Mouse (Mus musculus): ENCODE results near the gene Cotl1. TPM values are rescaled to one million over a fixed set of nuclear protein-coding genes. Genes with fewer than 3 reads are reported as not detected.
A peak's percentile ranks its signal among the peaks of the same experiment; 100 is the strongest.
"Not testable (repeated sequence)": the region's sequence is repeated elsewhere in the genome, so short reads cannot be mapped to it uniquely, and the experiment has no call there.

Gene Cotl1
- 10 to 100 TPM; 65.0 to 67.4 TPM for total RNA-seq (2021)
- long read RNA-seq, experiment 1, transcript Cotl1-201 (4 exons, 1,596 nt) = major isoform, 22 of 24 reads
- long read RNA-seq, experiment 1, partial matches to known transcripts = 1 of 24 reads
- long read RNA-seq, experiment 1, other reads (novel, unspliced or antisense) = 1 of 24 reads
- long read RNA-seq, experiment 2, transcript Cotl1-201 (4 exons, 1,596 nt) = major isoform, 35 of 38 reads
- long read RNA-seq, experiment 2, partial matches to known transcripts = 1 of 38 reads
- long read RNA-seq, experiment 2, other reads (novel, unspliced or antisense) = 2 of 38 reads

GRCm38 (mm10) chr8:119840275-119840808 lies at the start of gene Cotl1:
TSS of gene Cotl1 (minus strand) at chr8:119840544.
- DNase-seq (ENCODE audit: low spot score in 2 of 2) = peak; percentile 98
- intact Hi-C loops (cut with DNase I) = loop anchor here (5.0 kb wide), 1 partner anchor 153 kb away; no protein-coding TSS in a partner anchor

- intact Hi-C loops (cut with DNase I) = no loop called here
- DNase-seq (ENCODE audit: low spot score in 2 of 2) = no peak
These were observed 47.7 kb upstream of the Cotl1 start for GRCm38 (mm10) chr8:119888012-119888411.

- DNase-seq (ENCODE audit: low spot score in 2 of 2) = peak in 1 of 2 experiments; percentile 42
- intact Hi-C loops (cut with DNase I) = no loop called here
These were observed 46.8 kb upstream of the Cotl1 start for GRCm38 (mm10) chr8:119887130-119887529.

GRCm38 (mm10) chr8:119885612-119886011 lies 45.3 kb upstream of the Cotl1 start:
- intact Hi-C loops (cut with DNase I) = no loop called here
- DNase-seq (ENCODE audit: low spot score in 2 of 2) = peak in 1 of 2 experiments; percentile 15

GRCm38 (mm10) chr8:119883281-119883680 lies 42.9 kb upstream of the Cotl1 start:
- DNase-seq (ENCODE audit: low spot score in 2 of 2) = no peak
- intact Hi-C loops (cut with DNase I) = no loop called here

- intact Hi-C loops (cut with DNase I) = no loop called here
- no peak for DNase-seq (ENCODE audit: low spot score in 2 of 2)
These were observed 41.6 kb upstream of the Cotl1 start for GRCm38 (mm10) chr8:119881917-119882316.

- intact Hi-C loops (cut with DNase I) = no loop called here
- no peak for DNase-seq (ENCODE audit: low spot score in 2 of 2)
These were observed 41.0 kb upstream of the Cotl1 start for GRCm38 (mm10) chr8:119881301-119881700.

GRCm38 (mm10) chr8:119873181-119873580 lies 32.8 kb upstream of the Cotl1 start:
- no peak for DNase-seq (ENCODE audit: low spot score in 2 of 2)
- intact Hi-C loops (cut with DNase I) = no loop called here

GRCm38 (mm10) chr8:119869616-119870015 lies 29.3 kb upstream of the Cotl1 start:
- DNase-seq (ENCODE audit: low spot score in 2 of 2) = no peak
- intact Hi-C loops (cut with DNase I) = no loop called here

GRCm38 (mm10) chr8:119862749-119863148 lies 22.4 kb upstream of the Cotl1 start:
- no peak for DNase-seq (ENCODE audit: low spot score in 2 of 2)
- intact Hi-C loops (cut with DNase I) = no loop called here

GRCm38 (mm10) chr8:119862390-119862734 lies 22.0 kb upstream of the Cotl1 start:
- no peak for DNase-seq (ENCODE audit: low spot score in 2 of 2)
- intact Hi-C loops (cut with DNase I) = no loop called here

GRCm38 (mm10) chr8:119861706-119862389 lies 21.5 kb upstream of the Cotl1 start, which contains the start of gene Klhl36:
TSS of gene Klhl36 (plus strand) at chr8:119862266.
- intact Hi-C loops (cut with DNase I) = no loop called here
- peak; percentile 93 to 94 for DNase-seq (ENCODE audit: low spot score in 2 of 2)

GRCm38 (mm10) chr8:119857767-119858166 lies 17.4 kb upstream of the Cotl1 start:
- DNase-seq (ENCODE audit: low spot score in 2 of 2) = no peak
- intact Hi-C loops (cut with DNase I) = no loop called here

GRCm38 (mm10) chr8:119855656-119856055 lies 15.3 kb upstream of the Cotl1 start:
- intact Hi-C loops (cut with DNase I) = no loop called here
- DNase-seq (ENCODE audit: low spot score in 2 of 2) = no peak

- intact Hi-C loops (cut with DNase I) = no loop called here
- DNase-seq (ENCODE audit: low spot score in 2 of 2) = no peak
These were observed 13.7 kb upstream of the Cotl1 start for GRCm38 (mm10) chr8:119854035-119854434.

GRCm38 (mm10) chr8:119853521-119853920 lies 13.2 kb upstream of the Cotl1 start:
- intact Hi-C loops (cut with DNase I) = no loop called here
- DNase-seq (ENCODE audit: low spot score in 2 of 2) = no peak

- DNase-seq (ENCODE audit: low spot score in 2 of 2) = no peak
- intact Hi-C loops (cut with DNase I) = no loop called here
These were observed 7.0 kb upstream of the Cotl1 start for GRCm38 (mm10) chr8:119847232-119847922.

GRCm38 (mm10) chr8:119845741-119846140 lies 5.4 kb upstream of the Cotl1 start:
- DNase-seq (ENCODE audit: low spot score in 2 of 2); intact Hi-C loops (cut with DNase I): not testable (repeated sequence)

GRCm38 (mm10) chr8:119844577-119844976 lies 4.2 kb upstream of the Cotl1 start:
- DNase-seq (ENCODE audit: low spot score in 2 of 2) = no peak
- intact Hi-C loops (cut with DNase I) = loop anchor here (5.0 kb wide), 1 partner anchor 157 kb away; no protein-coding TSS in a partner anchor

- intact Hi-C loops (cut with DNase I) = loop anchor here (1.0 to 5.0 kb wide), 2 partner anchors 61 to 156 kb away; no protein-coding TSS in a partner anchor
- DNase-seq (ENCODE audit: low spot score in 2 of 2) = peak; percentile 79 to 88
These were observed 3.1 kb upstream of the Cotl1 start for GRCm38 (mm10) chr8:119843444-119843843.
